Mouse (Mus musculus): Measurements from ENCODE around the gene Plxdc1. TPM values are rescaled to one million over a fixed set of nuclear protein-coding genes. Genes with fewer than 3 reads are reported as not detected.
A peak's percentile ranks its signal among the peaks of the same experiment; 100 is the strongest.

Plxdc1 gene
- polyA plus RNA-seq, 2 experiments: 0.20 to 0.38 TPM

DNA sequence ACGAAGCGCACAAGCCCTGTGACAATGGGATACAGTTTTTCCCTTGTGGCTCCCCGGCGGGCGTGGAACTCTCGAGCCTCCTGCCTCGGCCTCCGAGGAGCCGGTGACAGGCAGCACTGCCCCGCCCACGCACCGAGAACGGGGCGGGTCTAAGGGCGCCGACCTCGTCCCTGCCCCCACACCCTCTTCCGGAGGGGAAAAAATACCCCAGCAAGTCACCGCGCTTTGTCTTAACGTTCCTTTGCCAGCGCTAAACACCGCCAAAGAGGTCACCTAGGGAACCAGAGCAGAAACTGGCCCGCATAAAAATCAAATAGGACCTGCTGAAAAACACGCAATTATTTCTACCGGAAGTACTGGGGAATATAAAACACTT, 102.7 kb downstream of the Plxdc1 start:
- H3K36me3 ChIP-seq (replicated peaks; ENCODE audit: control insufficient read depth, insufficient read depth, low read depth): no peaks in the 10 kb centered on the region
- peaks cover 3 to 9% of the 10 kb centered on the region in 2 experiments; a peak in 2 of 4 replicates for H3K4me1 ChIP-seq (replicated peaks; ENCODE audit: control insufficient read depth in 2 of 2, insufficient read depth in 2 of 2, low read length in 1 of 2)
- H3K4me2 ChIP-seq (ENCODE audit: low read depth): peak overlapping the region; percentile 84
- H3K9ac ChIP-seq (replicated peaks): peak overlapping the region; percentile 84
- H3K4me3 ChIP-seq (ENCODE audit: insufficient read depth in 1 of 2, low read depth in 2 of 2, low read length in 2 of 2): peak overlapping the region; percentile 85 to 98
- peak overlapping the region; percentile 80 for H3K27ac ChIP-seq
- peak; percentile 71 for ATAC-seq (ENCODE audit: insufficient read depth)
- 4% methylated on average over 26 of the region's 26 CpGs for WGBS (ENCODE audit: insufficient replicate concordance)
- peak; percentile 66 to 73 (median 66) for DNase-seq (ENCODE audit: low read depth in 3 of 3, low spot score in 3 of 3)
- H3K9me3 ChIP-seq (ENCODE audit: control insufficient read depth, low read length): no peaks in the 10 kb centered on the region
- TF ChIP-seq EP300 (IDR thresholded peaks at IDR 0.05; ENCODE audit: low read depth) (0 out of 2 replicates have a peak, but pooled peaks have one; percentile 19), CTCF (IDR thresholded peaks at IDR 0.05; ENCODE audit: low read depth) (no peak)
- no peaks in the 10 kb centered on the region for H3K27me3 ChIP-seq (ENCODE audit: control insufficient read depth, insufficient read depth, low read length)

- Histone ChIP-seq H3K4me1 (replicated peaks; ENCODE audit: control insufficient read depth in 2 of 2, insufficient read depth in 2 of 2, low read length in 1 of 2) (peaks cover 3 to 9% of the 10 kb centered on the region in 2 experiments; a peak in 2 of 4 replicates), H3K27me3 (ENCODE audit: control insufficient read depth, insufficient read depth, low read length) (no peaks in the 10 kb centered on the region), H3K27ac (no peak overlapping the region), H3K36me3 (replicated peaks; ENCODE audit: control insufficient read depth, insufficient read depth, low read depth) (no peaks in the 10 kb centered on the region), H3K4me2 (ENCODE audit: low read depth) (no peak overlapping the region), H3K4me3 (ENCODE audit: insufficient read depth in 1 of 2, low read depth in 2 of 2, low read length in 2 of 2) (no peak overlapping the region), H3K9ac (replicated peaks) (no peak overlapping the region), H3K9me3 (ENCODE audit: control insufficient read depth, low read length) (no peaks in the 10 kb centered on the region)
- 67% methylated on average over 4 of the region's 4 CpGs for WGBS (ENCODE audit: insufficient replicate concordance)
- ATAC-seq (ENCODE audit: insufficient read depth): no peak
- TF ChIP-seq CTCF (IDR thresholded peaks at IDR 0.05; ENCODE audit: low read depth) (no peak), EP300 (IDR thresholded peaks at IDR 0.05; ENCODE audit: low read depth) (no peak)
- no peak for DNase-seq (ENCODE audit: low read depth in 3 of 3, low spot score in 3 of 3)
Observed at GRCm38 (mm10) chr11:97880362-97880761, 105.9 kb downstream of the Plxdc1 start.

- H3K27ac ChIP-seq: no peak overlapping the region
- no peaks in the 10 kb centered on the region for H3K36me3 ChIP-seq (replicated peaks; ENCODE audit: control insufficient read depth, insufficient read depth, low read depth)
- H3K9ac ChIP-seq (replicated peaks): no peak overlapping the region
- ATAC-seq (ENCODE audit: insufficient read depth) (no peak), DNase-seq (ENCODE audit: low read depth in 3 of 3, low spot score in 3 of 3) (no peak)
- H3K4me3 ChIP-seq (ENCODE audit: insufficient read depth in 1 of 2, low read depth in 2 of 2, low read length in 2 of 2): no peak overlapping the region
- H3K4me1 ChIP-seq (replicated peaks; ENCODE audit: control insufficient read depth in 2 of 2, insufficient read depth in 2 of 2, low read length in 1 of 2): no peaks in the 10 kb centered on the region
- no peak overlapping the region for H3K4me2 ChIP-seq (ENCODE audit: low read depth)
- no peaks in the 10 kb centered on the region for H3K9me3 ChIP-seq (ENCODE audit: control insufficient read depth, low read length)
- 67% methylated on average over 2 of the region's 2 CpGs for WGBS (ENCODE audit: insufficient replicate concordance)
- no peaks in the 10 kb centered on the region for H3K27me3 ChIP-seq (ENCODE audit: control insufficient read depth, insufficient read depth, low read length)
- no peak for TF ChIP-seq CTCF (IDR thresholded peaks at IDR 0.05; ENCODE audit: low read depth)
- no peak for TF ChIP-seq EP300 (IDR thresholded peaks at IDR 0.05; ENCODE audit: low read depth)
Observed at GRCm38 (mm10) chr11:97877341-97877740, 108.9 kb downstream of the Plxdc1 start.

DNA sequence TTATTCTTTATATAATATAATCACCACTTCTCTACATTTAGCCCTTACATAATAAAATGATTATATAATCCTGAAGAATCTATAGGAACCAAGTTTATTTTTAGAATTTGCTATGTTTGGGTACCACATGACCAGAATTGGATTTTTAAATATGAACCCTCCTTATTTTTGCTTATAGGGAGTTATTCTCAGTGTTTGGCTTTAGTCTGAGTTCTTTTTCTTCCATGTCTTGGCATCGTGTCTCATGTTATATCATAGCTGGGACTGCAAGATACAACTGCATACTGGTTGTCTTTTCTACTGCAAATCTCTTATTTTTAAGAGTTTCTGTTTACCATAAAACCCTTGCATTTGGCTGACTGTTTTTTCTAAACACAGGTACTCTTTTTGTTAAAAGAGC, 111.8 kb downstream of the Plxdc1 start:
- no peaks in the 10 kb centered on the region for H3K9me3 ChIP-seq (ENCODE audit: control insufficient read depth, low read length)
- no peak overlapping the region for H3K4me2 ChIP-seq (ENCODE audit: low read depth)
- no peak overlapping the region for H3K27ac ChIP-seq
- no peak for ATAC-seq (ENCODE audit: insufficient read depth)
- no peaks in the 10 kb centered on the region for H3K4me1 ChIP-seq (replicated peaks; ENCODE audit: control insufficient read depth in 2 of 2, insufficient read depth in 2 of 2, low read length in 1 of 2)
- H3K36me3 ChIP-seq (replicated peaks; ENCODE audit: control insufficient read depth, insufficient read depth, low read depth): no peaks in the 10 kb centered on the region
- no peak for DNase-seq (ENCODE audit: low read depth in 3 of 3, low spot score in 3 of 3)
- no peaks in the 10 kb centered on the region for H3K27me3 ChIP-seq (ENCODE audit: control insufficient read depth, insufficient read depth, low read length)
- 61% methylated on average over 1 of the region's 1 CpGs for WGBS (ENCODE audit: insufficient replicate concordance)
- TF ChIP-seq EP300 (IDR thresholded peaks at IDR 0.05; ENCODE audit: low read depth) (no peak), CTCF (IDR thresholded peaks at IDR 0.05; ENCODE audit: low read depth) (no peak)
- no peak overlapping the region for H3K4me3 ChIP-seq (ENCODE audit: insufficient read depth in 1 of 2, low read depth in 2 of 2, low read length in 2 of 2)
- no peak overlapping the region for H3K9ac ChIP-seq (replicated peaks)

Small RNA genes within 50 kb of the gene (microRNA-seq; reads per million reads assigned to microRNA genes)
- gene Gm22461 (not detected), gene Gm27597 (not detected)

Other genes with a start within 250 kb of the Plxdc1 start
- 4.4 and 5.0 TPM in 2 replicates for gene Pip4k2b, start 241.7 kb downstream of the Plxdc1 start, polyA plus RNA-seq (2012; rRNA removed)
- 0.56 and 0.61 TPM in 2 replicates for gene Pip4k2b, start 241.7 kb downstream of the Plxdc1 start, polyA plus RNA-seq (2014; fragmentation: Nextera tagmentation; extraction: Ambion mirVana)
- 4.5 and 5.7 TPM in 2 replicates for gene Cwc25, start 219.9 kb downstream of the Plxdc1 start, polyA plus RNA-seq (2012; rRNA removed)
- gene Cwc25, start 219.9 kb downstream of the Plxdc1 start, polyA plus RNA-seq (2014; fragmentation: Nextera tagmentation; extraction: Ambion mirVana): 3.5 and 4.5 TPM in 2 replicates
- 0.08 TPM in 1 of 2 replicates, not detected in the other for gene 1700001P01Rik, start 210.5 kb downstream of the Plxdc1 start, polyA plus RNA-seq (2012; rRNA removed)
- gene 1700001P01Rik, start 210.5 kb downstream of the Plxdc1 start, polyA plus RNA-seq (2014; fragmentation: Nextera tagmentation; extraction: Ambion mirVana): not detected in 2 replicates
- 229 and 484 TPM in 2 replicates for gene Rpl23, start 204.0 kb downstream of the Plxdc1 start, polyA plus RNA-seq (2012; rRNA removed)
- 485 and 502 TPM in 2 replicates for gene Rpl23, start 204.0 kb downstream of the Plxdc1 start, polyA plus RNA-seq (2014; fragmentation: Nextera tagmentation; extraction: Ambion mirVana)
- 19.1 and 19.5 TPM in 2 replicates for gene Lasp1, start 187.4 kb downstream of the Plxdc1 start, polyA plus RNA-seq (2012; rRNA removed)
- gene Lasp1, start 187.4 kb downstream of the Plxdc1 start, polyA plus RNA-seq (2014; fragmentation: Nextera tagmentation; extraction: Ambion mirVana): 15.5 and 20.3 TPM in 2 replicates
- 0.60 and 0.81 TPM in 2 replicates for gene B230217C12Rik, start 145.7 kb downstream of the Plxdc1 start, polyA plus RNA-seq (2012; rRNA removed)
- 0.19 and 0.63 TPM in 2 replicates for gene B230217C12Rik, start 145.7 kb downstream of the Plxdc1 start, polyA plus RNA-seq (2014; fragmentation: Nextera tagmentation; extraction: Ambion mirVana)
- 0.17 and 0.30 TPM in 2 replicates for gene Fbxo47, start 102.3 kb downstream of the Plxdc1 start, polyA plus RNA-seq (2012; rRNA removed)
- 0.28 and 0.51 TPM in 2 replicates for gene Fbxo47, start 102.3 kb downstream of the Plxdc1 start, polyA plus RNA-seq (2014; fragmentation: Nextera tagmentation; extraction: Ambion mirVana)
- gene Arl5c, start 9.7 kb upstream of the Plxdc1 start, polyA plus RNA-seq (2012; rRNA removed): 1.8 and 2.2 TPM in 2 replicates
- 6.0 and 6.4 TPM in 2 replicates for gene Arl5c, start 9.7 kb upstream of the Plxdc1 start, polyA plus RNA-seq (2014; fragmentation: Nextera tagmentation; extraction: Ambion mirVana)
- 0.38 and 0.60 TPM in 2 replicates for gene Cacnb1, start 36.6 kb upstream of the Plxdc1 start, polyA plus RNA-seq (2012; rRNA removed)
- gene Cacnb1, start 36.6 kb upstream of the Plxdc1 start, polyA plus RNA-seq (2014; fragmentation: Nextera tagmentation; extraction: Ambion mirVana): 0.21 TPM in 1 of 2 replicates, not detected in the other
- 713 and 1,005 TPM in 2 replicates for gene Rpl19, start 40.3 kb upstream of the Plxdc1 start, polyA plus RNA-seq (2012; rRNA removed)
- gene Rpl19, start 40.3 kb upstream of the Plxdc1 start, polyA plus RNA-seq (2014; fragmentation: Nextera tagmentation; extraction: Ambion mirVana): 717 and 735 TPM in 2 replicates
- 0.02 TPM in 1 of 2 replicates, not detected in the other for gene Stac2, start 67.0 kb upstream of the Plxdc1 start, polyA plus RNA-seq (2012; rRNA removed)
- not detected in 2 replicates for gene Stac2, start 67.0 kb upstream of the Plxdc1 start, polyA plus RNA-seq (2014; fragmentation: Nextera tagmentation; extraction: Ambion mirVana)
- 2.0 and 2.3 TPM in 2 replicates for gene Fbxl20, start 164.0 kb upstream of the Plxdc1 start, polyA plus RNA-seq (2012; rRNA removed)
- gene Fbxl20, start 164.0 kb upstream of the Plxdc1 start, polyA plus RNA-seq (2014; fragmentation: Nextera tagmentation; extraction: Ambion mirVana): 3.4 and 5.9 TPM in 2 replicates
- 7.1 and 8.7 TPM in 2 replicates for gene Med1, start 206.8 kb upstream of the Plxdc1 start, polyA plus RNA-seq (2012; rRNA removed)
- gene Med1, start 206.8 kb upstream of the Plxdc1 start, polyA plus RNA-seq (2014; fragmentation: Nextera tagmentation; extraction: Ambion mirVana): 19.7 and 22.7 TPM in 2 replicates
- 8.2 and 9.8 TPM in 2 replicates for gene Cdk12, start 216.6 kb upstream of the Plxdc1 start, polyA plus RNA-seq (2012; rRNA removed)
- 4.7 and 5.5 TPM in 2 replicates for gene Cdk12, start 216.6 kb upstream of the Plxdc1 start, polyA plus RNA-seq (2014; fragmentation: Nextera tagmentation; extraction: Ambion mirVana)

All from liver, embryonic 14.5 days (tissue).